Comparison of ENCODE assay signal across 10 mouse cellular contexts in the genomic region with DNA sequence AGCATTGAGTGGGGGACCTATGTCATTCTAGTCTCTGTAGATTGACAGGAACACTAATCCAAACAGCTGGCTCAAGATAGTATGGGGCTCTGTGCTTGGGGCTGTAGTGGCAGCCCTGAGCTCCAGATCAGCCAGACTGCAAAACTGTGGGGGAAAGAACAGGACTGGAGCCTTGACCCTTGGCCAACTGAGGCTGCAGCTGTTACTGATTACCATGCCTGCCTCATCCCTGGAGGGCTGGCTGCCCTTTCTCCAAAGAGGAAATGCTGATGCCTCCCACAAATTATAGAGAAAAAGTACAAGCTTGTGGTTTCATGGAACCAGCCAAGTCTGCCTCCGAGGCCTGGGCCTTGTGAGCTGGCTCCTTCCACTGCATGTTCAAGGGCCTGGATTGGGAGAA. TPM values are rescaled to one million over a fixed set of nuclear protein-coding genes. Genes with fewer than 3 reads are reported as not detected.
DNase-seq lines count a peak whose midpoint lies in the region; ATAC-seq lines count a peak whose summit lies in the region.
"Had no signal": no experiment of that assay in that cellular context is flagged by ENCODE, and none has a peak within 500 bp of the region (broad histone marks: within the 10 kb centered on the region; RNA-seq: fewer than 3 reads in every experiment).

No protein-coding gene starts in this region.

- H3K9me3 ChIP-seq in limb, embryonic 11.5 days (ENCODE audit: control insufficient read depth, low read length) = no peaks in the 10 kb centered on the region
- H3K9me3 ChIP-seq: neural tube, embryonic 13.5 days had no signal

- H3K9ac ChIP-seq in limb, embryonic 11.5 days (ENCODE audit: low read length) = no peak overlapping the region
- H3K9ac ChIP-seq: neural tube, embryonic 13.5 days had no signal

- H3K27ac ChIP-seq in limb, embryonic 11.5 days (replicated peaks; ENCODE audit: low read depth, low read length) = no peak overlapping the region
- H3K27ac ChIP-seq: heart, adult 2 months; neural tube, embryonic 13.5 days had no signal

- no peak for ATAC-seq in limb, embryonic 11.5 days (ENCODE audit: insufficient number of reproducible peaks, low FRiP score, low TSS enrichment, low read depth)
- ATAC-seq in granulocyte monocyte progenitor cell, adult 5-6 weeks (replicated peaks; ENCODE audit: poor library complexity, severe bottlenecking) = no peak

- no peaks in the 10 kb centered on the region for H3K27me3 ChIP-seq in limb, embryonic 11.5 days (ENCODE audit: control insufficient read depth, insufficient read depth, low read length)
- H3K27me3 ChIP-seq: neural tube, embryonic 13.5 days had no signal

- H3K4me3 ChIP-seq in limb, embryonic 11.5 days (ENCODE audit: low read depth, low read length) = no peak overlapping the region
- H3K4me3 ChIP-seq: heart, adult 2 months; neural tube, embryonic 13.5 days had no signal

- peaks cover 8% of the 10 kb centered on the region; the same call in 1 of the 2 replicates for H3K4me1 ChIP-seq in limb, embryonic 11.5 days (ENCODE audit: control insufficient read depth, insufficient read depth, low read length)
- H3K4me1 ChIP-seq: neural tube, embryonic 13.5 days had no signal

- H3K36me3 ChIP-seq in limb, embryonic 11.5 days (ENCODE audit: control insufficient read depth, insufficient read depth, low read length) = no peaks in the 10 kb centered on the region
- H3K36me3 ChIP-seq: neural tube, embryonic 13.5 days had no signal

- intact Hi-C loops in gastrocnemius, postnatal 14 days (cut with DNase I; ENCODE audit: low total_unique reads) = no loop called here

- peak; percentile 46 for DNase-seq in ovary, postnatal 36 days (ENCODE audit: low spot score)
- DNase-seq in ovary, postnatal 10 days (ENCODE audit: low spot score) = no peak
- DNase-seq in gastrocnemius, postnatal 14 days = peak; percentile 64
- DNase-seq in limb, embryonic 11.5 days (ENCODE audit: low spot score) = peak; percentile 44
- DNase-seq in yolk sac, embryonic 10.5 days (ENCODE audit: low spot score) = peak; percentile 87
- no peak for DNase-seq in layer of hippocampus, postnatal 36 days
- no peak for DNase-seq in c-Kit-positive CD71-positive TER-119-positive erythroid progenitor cells, embryonic 14.5 days (ENCODE audit: low spot score)

- no peak overlapping the region for H3K4me2 ChIP-seq in limb, embryonic 11.5 days (ENCODE audit: low read depth, severe bottlenecking)
- H3K4me2 ChIP-seq: neural tube, embryonic 13.5 days had no signal

- WGBS in limb, embryonic 11.5 days = 17% methylated on average over 1 of the region's 1 CpGs

RNA-seq across cellular contexts. Expression of gene Asb13, which starts 36.2 kb away (rescaled TPM):
- 1 to 10 TPM; 5.4 to 6.5 TPM for total RNA-seq in gastrocnemius, postnatal 14 days (2021)
- 13.2 and 14.8 TPM in 2 replicates for polyA plus RNA-seq in limb, embryonic 11.5 days (2014; fragmentation: Nextera tagmentation; extraction: Ambion mirVana)
- total RNA-seq in layer of hippocampus, postnatal 36 days (2021) = 10 to 100 TPM; 31.5 to 34.5 TPM
- total RNA-seq in granulocyte monocyte progenitor cell, adult 5-6 weeks (2014; fragmentation: Nextera tagmentation) = 5.2 and 7.0 TPM in 2 replicates
- 1.5 and 1.9 TPM in 2 replicates for total RNA-seq in granulocyte monocyte progenitor cell, adult 5-6 weeks (2017)

RNA-seq across cellular contexts. Expression of gene Fam208b, which starts 59.1 kb away (rescaled TPM):
- 10 to 100 TPM in 1 of 2 experiments, 1 to 10 TPM in 1; 8.8 to 10.7 TPM for total RNA-seq in gastrocnemius, postnatal 14 days (2021)
- polyA plus RNA-seq in limb, embryonic 11.5 days (2014; fragmentation: Nextera tagmentation; extraction: Ambion mirVana) = 30.6 and 31.3 TPM in 2 replicates
- 10 to 100 TPM; 23.0 to 29.5 TPM for total RNA-seq in layer of hippocampus, postnatal 36 days (2021)
- total RNA-seq in granulocyte monocyte progenitor cell, adult 5-6 weeks (2014; fragmentation: Nextera tagmentation) = 44.0 and 52.0 TPM in 2 replicates
- total RNA-seq in granulocyte monocyte progenitor cell, adult 5-6 weeks (2017) = 31.9 and 34.1 TPM in 2 replicates

Comparison
In these comparisons a context has a peak if more than half of its experiments do, and no peak if none do; other contexts are left out.
1. DNase-seq: peak in ovary, postnatal 36 days (single experiment), gastrocnemius, postnatal 14 days (single experiment), limb, embryonic 11.5 days (single experiment) and yolk sac, embryonic 10.5 days (single experiment); none in ovary, postnatal 10 days (single experiment), layer of hippocampus, postnatal 36 days (0 of 2) and c-Kit-positive CD71-positive TER-119-positive erythroid progenitor cells, embryonic 14.5 days (single experiment).
2. RNA of gene Asb13, which starts 36.2 kb away (total RNA-seq): 31.5 to 34.5 TPM in layer of hippocampus, postnatal 36 days; 5.4 to 6.5 TPM in gastrocnemius, postnatal 14 days and 1.5 to 7.0 TPM in granulocyte monocyte progenitor cell, adult 5-6 weeks; every median in the first group is over 4 times any median in the second.